Mouse (Mus musculus): ENCODE data around the gene Acnat1. TPM values are rescaled to one million over a fixed set of nuclear protein-coding genes. Genes with fewer than 3 reads are reported as not detected.
"Not testable (repeated sequence)": the region's sequence is repeated elsewhere in the genome, so short reads cannot be mapped to it uniquely, and the experiment has no call there.

Acnat1 gene
- total and polyA plus RNA-seq, 2 experiments from 2014 or later: not detected

- Histone ChIP-seq H3K4me2 (ENCODE audit: low read depth, low read length) (no peak overlapping the region), H3K9me3 (ENCODE audit: low read length) (no peaks in the 10 kb centered on the region), H3K4me1 (ENCODE audit: insufficient read depth, low read length) (no peaks in the 10 kb centered on the region), H3K27ac (no peak overlapping the region), H3K36me3 (ENCODE audit: insufficient read depth, low read length) (peaks cover 17% of the 10 kb centered on the region; the same call in 1 of the 2 replicates), H3K9ac (replicated peaks; ENCODE audit: low read length) (no peak overlapping the region), H3K27me3 (ENCODE audit: insufficient read depth, low read length) (no peaks in the 10 kb centered on the region), H3K4me3 (ENCODE audit: low read length) (no peak overlapping the region)
- 89% methylated on average over 4 of the region's 4 CpGs for WGBS
- no peak for ATAC-seq
- no peak for DNase-seq (ENCODE audit: low spot score)
- TF ChIP-seq CTCF (IDR thresholded peaks at IDR 0.05; ENCODE audit: low read depth): no peak
These were observed 38.9 kb upstream of the Acnat1 start for GRCm38 (mm10) chr4:49512636-49513035.

DNA sequence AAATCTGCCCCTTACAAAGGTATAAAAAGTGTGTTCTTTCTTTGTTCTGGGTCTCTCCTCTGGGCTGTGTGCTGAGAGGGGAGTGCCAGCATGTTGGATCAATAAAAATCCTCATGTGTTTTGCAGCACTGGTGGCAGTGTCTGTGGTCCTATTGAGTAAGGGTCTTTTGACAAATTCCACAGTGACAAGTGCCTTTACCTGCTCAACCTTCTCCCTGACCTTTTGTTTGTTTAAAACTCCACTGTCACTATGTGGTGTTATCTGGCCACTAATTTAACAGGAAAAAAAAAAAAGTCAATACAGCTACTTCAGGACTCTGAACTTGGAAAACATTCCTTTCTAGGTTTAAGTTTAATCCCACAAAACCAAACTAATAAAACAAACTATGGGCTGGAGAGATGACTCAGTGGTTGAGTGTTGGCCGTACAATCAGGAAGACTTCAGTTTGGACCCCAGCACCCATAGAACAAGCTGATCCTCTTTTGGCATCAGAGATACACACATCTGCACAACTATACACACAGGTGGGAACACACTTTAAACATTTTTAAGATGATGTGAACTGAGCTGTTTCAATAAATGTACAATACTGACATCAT is 36.6 kb upstream of the Acnat1 start:
- H3K27me3 ChIP-seq (ENCODE audit: insufficient read depth, low read length): not testable (repeated sequence)

DNA sequence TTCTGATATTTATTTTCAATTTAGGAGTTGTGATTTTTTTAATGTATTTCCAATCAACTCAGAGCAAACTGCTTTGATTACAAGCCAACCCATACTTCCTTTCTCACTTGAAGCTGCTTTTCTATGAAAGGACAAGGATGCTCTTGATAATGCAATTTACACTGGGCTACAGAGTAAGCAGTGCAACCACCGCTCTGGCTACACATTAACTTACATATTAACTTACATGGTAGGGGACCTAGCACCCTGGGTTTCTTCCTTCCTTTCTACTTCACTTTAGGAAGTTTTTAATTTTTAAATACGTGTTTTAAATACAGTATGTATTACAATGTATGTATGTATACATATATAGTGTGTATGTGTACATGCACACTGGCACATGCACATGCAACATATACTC is 35.5 kb upstream of the Acnat1 start:
- H3K36me3 ChIP-seq (ENCODE audit: insufficient read depth, low read length): peaks cover 15% of the 10 kb centered on the region; the same call in 1 of the 2 replicates
- no peak overlapping the region for H3K4me3 ChIP-seq (ENCODE audit: low read length)
- WGBS: 92% methylated on average over 2 of the region's 2 CpGs
- TF ChIP-seq CTCF (IDR thresholded peaks at IDR 0.05; ENCODE audit: low read depth): no peak
- no peak overlapping the region for H3K4me2 ChIP-seq (ENCODE audit: low read depth, low read length)
- no peak overlapping the region for H3K27ac ChIP-seq
- H3K4me1 ChIP-seq (ENCODE audit: insufficient read depth, low read length): no peaks in the 10 kb centered on the region
- no peaks in the 10 kb centered on the region for H3K27me3 ChIP-seq (ENCODE audit: insufficient read depth, low read length)
- no peaks in the 10 kb centered on the region for H3K9me3 ChIP-seq (ENCODE audit: low read length)
- DNase-seq (ENCODE audit: low spot score) (no peak), ATAC-seq (no peak)
- no peak overlapping the region for H3K9ac ChIP-seq (replicated peaks; ENCODE audit: low read length)

More for the DNA sequence above, 36.6 kb upstream of the Acnat1 start:
- H3K4me1 ChIP-seq (ENCODE audit: insufficient read depth, low read length); H3K4me2 ChIP-seq (ENCODE audit: low read depth, low read length); DNase-seq (ENCODE audit: low spot score); ATAC-seq; H3K9me3 ChIP-seq (ENCODE audit: low read length); H3K27ac ChIP-seq; H3K9ac ChIP-seq (replicated peaks; ENCODE audit: low read length); H3K4me3 ChIP-seq (ENCODE audit: low read length): not testable (repeated sequence)
- whole genome bisulfite sequencing: 96% methylated on average over 1 of the region's 1 CpGs
- H3K36me3 ChIP-seq (ENCODE audit: insufficient read depth, low read length): peaks cover 17% of the 10 kb centered on the region; the same call in 1 of the 2 replicates

DNA sequence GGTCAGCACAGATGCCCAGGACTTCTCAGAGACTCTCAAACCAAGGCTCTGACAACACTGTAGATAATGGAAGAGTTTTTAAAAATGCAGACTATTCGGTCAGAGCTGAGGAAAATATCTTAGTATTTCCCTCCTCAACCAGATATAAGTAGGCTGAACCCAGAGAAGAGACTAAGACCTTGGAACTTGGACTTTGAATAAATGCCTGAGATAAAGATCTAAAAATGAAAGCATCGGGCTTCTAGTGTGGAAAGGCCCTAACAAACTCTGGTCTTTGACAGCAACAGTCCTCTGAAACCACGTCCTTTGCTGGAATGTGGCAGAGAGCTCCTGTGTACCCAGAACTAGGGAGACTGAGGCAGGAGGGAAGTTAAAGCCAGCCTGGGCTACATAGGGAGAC is 32.7 kb upstream of the Acnat1 start, which contains the start of gene Baat:
Gene Baat (minus strand): TSS at position 172 of the 400 bp plus-strand sequence.
- Histone ChIP-seq H3K36me3 (ENCODE audit: insufficient read depth, low read length) (no peaks in the 10 kb centered on the region), H3K9me3 (ENCODE audit: low read length) (no peaks in the 10 kb centered on the region), H3K27me3 (ENCODE audit: insufficient read depth, low read length) (no peaks in the 10 kb centered on the region), H3K4me2 (ENCODE audit: low read depth, low read length) (no peak within 1 kb of the TSS), H3K27ac (no peak within 1 kb of the TSS), H3K4me3 (ENCODE audit: low read length) (no peak within 1 kb of the TSS), H3K4me1 (ENCODE audit: insufficient read depth, low read length) (no peaks in the 10 kb centered on the region), H3K9ac (replicated peaks; ENCODE audit: low read length) (no peak within 1 kb of the TSS)
- no peak for TF ChIP-seq CTCF (IDR thresholded peaks at IDR 0.05; ENCODE audit: low read depth)
- ATAC-seq (no peak), DNase-seq (ENCODE audit: low spot score) (no peak)
- 84% methylated on average over 3 of the region's 3 CpGs for WGBS

- whole genome bisulfite sequencing: 92% methylated on average over 1 of the region's 1 CpGs
- no peak overlapping the region for H3K9ac ChIP-seq (replicated peaks; ENCODE audit: low read length)
- ATAC-seq: no peak
- H3K4me1 ChIP-seq (ENCODE audit: insufficient read depth, low read length): no peaks in the 10 kb centered on the region
- H3K27me3 ChIP-seq (ENCODE audit: insufficient read depth, low read length): no peaks in the 10 kb centered on the region
- TF ChIP-seq CTCF (IDR thresholded peaks at IDR 0.05; ENCODE audit: low read depth): no peak
- no peak for DNase-seq (ENCODE audit: low spot score)
- H3K4me2 ChIP-seq (ENCODE audit: low read depth, low read length): no peak overlapping the region
- no peak overlapping the region for H3K27ac ChIP-seq
- H3K9me3 ChIP-seq (ENCODE audit: low read length): no peaks in the 10 kb centered on the region
- H3K4me3 ChIP-seq (ENCODE audit: low read length): no peak overlapping the region
- H3K36me3 ChIP-seq (ENCODE audit: insufficient read depth, low read length): no peaks in the 10 kb centered on the region
These were observed 29.9 kb upstream of the Acnat1 start for GRCm38 (mm10) chr4:49503563-49503962.

- WGBS: 73% methylated on average over 3 of the region's 3 CpGs
- not testable (repeated sequence) for H3K36me3 ChIP-seq (ENCODE audit: insufficient read depth, low read length); H3K9ac ChIP-seq (replicated peaks; ENCODE audit: low read length); H3K27me3 ChIP-seq (ENCODE audit: insufficient read depth, low read length); ATAC-seq; H3K4me2 ChIP-seq (ENCODE audit: low read depth, low read length); H3K4me3 ChIP-seq (ENCODE audit: low read length); H3K4me1 ChIP-seq (ENCODE audit: insufficient read depth, low read length); H3K27ac ChIP-seq; DNase-seq (ENCODE audit: low spot score); H3K9me3 ChIP-seq (ENCODE audit: low read length)
These were observed 12.4 kb upstream of the Acnat1 start for GRCm38 (mm10) chr4:49485934-49486650.

DNA sequence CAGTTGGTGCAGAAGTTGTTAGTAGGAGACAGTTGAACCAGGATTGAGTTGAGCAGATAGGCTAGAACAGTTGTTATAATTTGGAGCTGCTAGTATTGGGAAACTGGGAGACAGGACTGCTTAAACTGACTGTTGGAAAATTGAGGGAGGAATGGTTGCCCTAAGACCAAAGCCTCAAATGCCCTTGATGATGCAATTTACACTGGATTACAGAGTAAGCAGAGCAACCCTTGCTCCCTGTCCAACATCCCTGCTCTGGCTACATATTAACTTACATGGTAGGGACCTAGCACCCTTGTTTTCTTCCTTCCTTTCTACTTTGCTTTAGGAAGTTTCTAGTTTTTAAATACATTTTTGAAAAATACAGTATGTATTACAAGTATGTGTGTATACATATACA is 11.7 kb upstream of the Acnat1 start:
- no peaks in the 10 kb centered on the region for H3K9me3 ChIP-seq (ENCODE audit: low read length)
- no peak overlapping the region for H3K4me3 ChIP-seq (ENCODE audit: low read length)
- ATAC-seq: no peak
- no peak overlapping the region for H3K27ac ChIP-seq
- DNase-seq (ENCODE audit: low spot score): no peak
- H3K36me3 ChIP-seq (ENCODE audit: insufficient read depth, low read length): no peaks in the 10 kb centered on the region
- no peak overlapping the region for H3K4me2 ChIP-seq (ENCODE audit: low read depth, low read length)
- H3K9ac ChIP-seq (replicated peaks; ENCODE audit: low read length): no peak overlapping the region
- H3K4me1 ChIP-seq (ENCODE audit: insufficient read depth, low read length): no peaks in the 10 kb centered on the region
- H3K27me3 ChIP-seq (ENCODE audit: insufficient read depth, low read length): no peaks in the 10 kb centered on the region
- no peak for TF ChIP-seq CTCF (IDR thresholded peaks at IDR 0.05; ENCODE audit: low read depth)
